Mouse (Mus musculus): ENCODE results near the gene Pard3b. TPM values are rescaled to one million over a fixed set of nuclear protein-coding genes. Genes with fewer than 3 reads are reported as not detected.

Pard3b gene
- total RNA-seq, 1 experiment from 2014 or later = 13.1 TPM

GRCm38 (mm10) chr1:61751008-61751407 is 112.4 kb downstream of the Pard3b start:
- no peak for DNase-seq

DNA sequence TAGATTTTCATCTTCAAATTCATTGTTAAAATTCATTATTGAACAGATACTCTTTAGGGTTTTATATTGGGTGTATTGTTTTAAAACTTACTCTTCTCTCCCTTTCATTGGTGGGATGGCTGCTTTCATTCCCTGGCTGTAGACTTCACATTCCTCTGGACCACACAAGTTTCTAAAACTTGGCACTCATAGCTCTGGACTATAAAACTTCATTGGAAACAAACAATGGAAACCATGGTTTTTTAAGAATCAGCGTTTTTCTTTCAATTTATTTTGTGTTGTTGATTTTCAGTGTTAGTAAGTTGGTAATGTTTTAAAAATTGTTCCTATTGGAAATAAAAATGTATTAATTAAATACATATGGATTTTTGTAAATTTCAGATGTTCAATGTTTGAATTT is 118.1 kb downstream of the Pard3b start:
- no peak for DNase-seq

GRCm38 (mm10) chr1:61771213-61771612 is 132.6 kb downstream of the Pard3b start:
- peak; percentile 83 for DNase-seq

- DNase-seq = no peak
Measured at GRCm38 (mm10) chr1:61778731-61779130, 140.1 kb downstream of the Pard3b start.

DNA sequence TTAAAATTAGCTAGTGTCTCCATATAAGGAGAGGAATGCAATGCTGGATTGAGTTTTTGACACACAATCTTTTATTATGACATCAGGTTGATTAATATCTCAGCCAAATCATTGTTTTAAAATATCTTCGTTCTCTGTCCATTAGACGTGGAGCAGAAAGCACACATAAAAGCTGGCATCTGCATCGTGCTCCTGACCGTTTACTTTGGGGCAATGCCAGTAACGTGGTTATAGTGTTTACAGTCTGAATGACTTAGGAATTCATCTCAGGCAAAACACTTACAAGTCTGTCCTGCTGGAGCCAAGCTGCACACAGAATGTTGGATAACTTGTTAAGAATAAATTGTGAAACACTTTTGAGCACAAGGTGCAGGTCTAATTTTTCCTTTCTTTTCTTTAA is 141.3 kb downstream of the Pard3b start:
- DNase-seq = peak; percentile 9

DNA sequence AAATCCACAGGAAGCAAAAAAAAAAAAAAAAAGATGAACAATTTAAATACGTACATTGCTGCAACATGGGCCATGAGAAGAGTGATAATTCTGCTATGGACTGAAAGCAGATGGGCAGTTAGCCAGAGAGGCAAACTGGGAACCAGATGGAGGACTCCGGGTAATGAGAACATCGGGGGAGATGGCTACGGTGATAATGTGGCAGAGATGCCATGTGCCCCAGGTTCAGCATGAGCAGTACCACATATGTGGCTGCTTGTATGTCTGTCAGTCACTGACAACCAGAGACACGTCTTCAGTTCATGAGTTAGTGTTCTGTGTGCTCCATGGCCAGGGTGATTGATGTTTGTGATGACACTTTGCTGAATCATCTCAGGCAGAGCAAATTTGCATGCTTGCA is 157.7 kb downstream of the Pard3b start:
- DNase-seq = peak; percentile 7

GRCm38 (mm10) chr1:61820213-61820612 is 181.6 kb downstream of the Pard3b start:
- DNase-seq = no peak

GRCm38 (mm10) chr1:61825560-61826191 is 187.1 kb downstream of the Pard3b start:
- no peak for DNase-seq

DNA sequence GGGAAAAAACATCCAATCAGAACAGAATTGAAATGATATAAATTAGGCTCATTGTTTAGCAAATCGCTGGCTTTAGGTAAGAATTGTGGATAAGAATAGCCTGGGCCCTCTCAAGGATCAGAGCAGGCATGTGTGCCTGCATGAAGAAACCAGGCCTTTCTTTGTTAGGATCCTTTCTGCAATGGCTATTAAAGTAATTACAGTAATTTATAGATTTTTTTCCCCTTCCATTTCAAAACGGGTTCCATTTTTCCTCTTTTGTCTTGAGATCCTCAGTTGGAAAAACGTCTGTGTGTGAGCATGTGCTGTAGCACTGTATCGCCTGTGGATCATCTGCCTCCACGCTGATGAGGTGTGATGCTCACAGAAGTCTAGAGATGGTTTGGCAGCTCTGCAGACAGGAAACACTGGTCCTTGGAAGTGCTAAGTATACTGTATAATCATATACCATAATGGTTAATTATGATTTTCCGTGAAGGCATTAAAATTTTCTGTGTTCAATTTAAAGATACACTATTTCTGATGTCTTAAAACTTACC is 198.5 kb downstream of the Pard3b start:
- no peak for DNase-seq

DNA sequence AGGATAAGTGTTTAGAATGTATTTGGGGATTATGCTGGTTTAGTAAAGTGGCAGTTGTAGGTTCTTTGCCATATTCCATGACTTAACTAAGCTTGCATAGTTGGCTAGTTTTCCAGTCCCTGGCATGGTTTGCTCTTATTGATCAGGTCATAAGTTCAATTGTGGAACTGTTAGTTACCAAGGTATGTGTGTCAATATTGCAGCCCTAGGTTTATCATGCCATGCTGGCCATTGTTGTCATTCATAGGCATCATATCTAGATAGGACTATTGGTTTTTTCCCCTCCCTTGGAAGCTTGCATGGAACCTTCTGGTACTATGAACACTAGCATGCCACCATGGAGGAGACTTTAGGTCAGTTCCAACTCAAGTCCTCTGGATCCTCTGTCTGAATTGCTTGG is 208.0 kb downstream of the Pard3b start:
- DNase-seq = no peak

DNA sequence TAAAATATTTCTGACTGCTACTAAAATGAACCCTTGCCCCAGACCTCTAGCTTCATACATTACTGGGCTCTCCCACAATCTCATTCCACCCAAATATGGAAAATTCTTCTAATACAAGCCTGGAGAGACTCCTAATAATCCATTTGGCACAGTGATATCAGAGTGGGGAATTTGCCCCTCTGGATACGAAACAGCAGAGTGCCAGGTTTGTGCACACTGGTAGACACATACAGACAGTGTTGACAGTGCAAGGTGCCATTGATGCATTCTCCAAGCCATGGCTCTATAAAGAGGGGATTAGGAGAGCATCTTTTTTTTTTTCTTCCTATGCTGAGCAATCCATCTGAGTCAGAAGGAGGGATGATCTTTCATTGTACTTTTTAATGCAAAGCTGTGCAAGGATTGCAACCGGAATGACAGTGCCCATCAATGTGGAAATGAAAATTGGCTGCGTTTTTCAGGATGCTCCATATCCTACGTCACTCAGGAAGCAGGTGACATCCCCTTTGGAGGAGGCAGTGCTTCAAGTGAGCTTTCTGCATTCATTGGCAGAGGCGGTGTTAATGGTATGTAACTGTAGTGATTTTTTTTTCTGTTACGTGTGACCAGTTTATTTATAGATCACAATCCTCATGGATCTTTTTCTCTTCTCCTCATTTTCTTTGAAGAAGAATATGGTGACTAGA is 210.5 kb downstream of the Pard3b start:
- no peak for DNase-seq

DNA sequence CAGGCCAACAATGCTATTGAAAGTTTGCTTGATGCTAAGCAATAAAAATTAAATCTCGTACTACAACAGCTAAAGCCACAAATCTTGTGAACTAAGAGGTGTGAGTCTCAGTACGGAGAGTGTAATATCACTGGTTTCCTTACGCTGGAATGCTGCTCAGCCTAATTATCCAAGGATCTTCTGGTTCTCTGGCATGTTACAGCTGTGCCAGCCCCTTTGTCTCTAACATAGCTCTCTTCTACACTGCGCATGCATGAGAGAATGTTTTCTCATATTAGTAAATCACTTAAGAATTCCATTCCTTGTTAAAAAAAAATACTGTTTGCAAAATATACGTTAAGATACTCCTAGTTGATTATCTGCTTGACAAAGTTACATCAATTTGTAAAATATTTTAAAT is 211.8 kb downstream of the Pard3b start:
- DNase-seq = no peak

GRCm38 (mm10) chr1:61851176-61851575 is 212.6 kb downstream of the Pard3b start:
- no peak for DNase-seq

- DNase-seq = no peak
Measured at GRCm38 (mm10) chr1:61867286-61868082, 228.9 kb downstream of the Pard3b start.

- DNase-seq = no peak
Measured at GRCm38 (mm10) chr1:61874875-61875274, 236.3 kb downstream of the Pard3b start.

DNA sequence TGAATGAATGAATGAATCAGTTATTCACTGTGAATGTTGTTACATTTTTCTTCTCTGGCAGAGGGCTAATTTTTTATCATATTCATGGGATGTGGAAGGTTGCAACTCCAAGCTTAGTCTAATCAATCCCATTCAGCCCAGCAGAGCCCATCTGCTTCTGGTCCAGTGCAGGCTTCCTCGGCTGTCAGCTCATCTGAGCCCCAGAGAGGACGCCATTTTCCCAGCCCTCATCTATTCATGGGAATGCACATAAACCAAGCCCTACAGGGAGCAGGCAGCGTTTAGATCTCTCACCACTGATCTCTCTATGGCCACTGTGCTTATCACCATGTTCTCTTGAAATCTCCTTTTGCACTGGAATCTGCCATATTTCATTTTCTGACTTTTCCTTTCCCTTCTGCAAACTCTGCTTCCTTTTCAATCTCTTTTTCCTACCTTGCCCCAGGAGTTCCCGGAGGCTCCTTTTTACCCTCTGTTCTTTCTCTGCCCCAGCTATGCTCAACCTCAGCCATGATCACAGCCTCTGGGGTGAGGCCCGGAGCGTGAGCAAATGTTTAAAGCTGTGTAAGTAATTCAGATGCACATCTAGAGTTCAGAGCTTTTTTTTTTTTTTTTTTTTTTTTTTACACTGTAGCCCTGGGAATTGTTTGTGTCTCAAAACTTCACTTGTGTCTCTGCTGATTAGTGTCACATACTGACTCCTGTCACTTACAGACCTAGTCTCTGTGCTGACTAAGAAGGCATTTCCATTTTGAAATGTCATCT is 241.3 kb downstream of the Pard3b start:
- DNase-seq = no peak

DNA sequence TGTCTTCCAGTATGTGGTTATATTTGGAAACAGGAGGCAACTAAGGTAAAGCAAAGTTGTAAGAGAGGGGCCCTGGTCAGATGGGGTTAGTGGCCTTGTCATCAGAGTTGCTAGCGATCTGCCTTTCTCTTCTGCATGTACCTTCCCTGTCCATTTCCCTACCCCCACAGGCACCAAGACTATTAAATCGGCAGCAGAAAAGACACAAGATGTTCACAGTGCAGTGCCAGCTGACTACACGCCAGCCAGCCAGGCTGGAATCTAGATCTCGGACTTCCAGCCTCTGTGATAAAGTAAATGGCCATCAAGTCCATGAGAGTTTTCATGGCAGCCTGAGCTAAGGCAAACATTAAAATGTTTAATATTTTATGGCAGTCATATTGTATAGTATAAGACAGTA is 257.4 kb downstream of the Pard3b start:
- DNase-seq = no peak

DNA sequence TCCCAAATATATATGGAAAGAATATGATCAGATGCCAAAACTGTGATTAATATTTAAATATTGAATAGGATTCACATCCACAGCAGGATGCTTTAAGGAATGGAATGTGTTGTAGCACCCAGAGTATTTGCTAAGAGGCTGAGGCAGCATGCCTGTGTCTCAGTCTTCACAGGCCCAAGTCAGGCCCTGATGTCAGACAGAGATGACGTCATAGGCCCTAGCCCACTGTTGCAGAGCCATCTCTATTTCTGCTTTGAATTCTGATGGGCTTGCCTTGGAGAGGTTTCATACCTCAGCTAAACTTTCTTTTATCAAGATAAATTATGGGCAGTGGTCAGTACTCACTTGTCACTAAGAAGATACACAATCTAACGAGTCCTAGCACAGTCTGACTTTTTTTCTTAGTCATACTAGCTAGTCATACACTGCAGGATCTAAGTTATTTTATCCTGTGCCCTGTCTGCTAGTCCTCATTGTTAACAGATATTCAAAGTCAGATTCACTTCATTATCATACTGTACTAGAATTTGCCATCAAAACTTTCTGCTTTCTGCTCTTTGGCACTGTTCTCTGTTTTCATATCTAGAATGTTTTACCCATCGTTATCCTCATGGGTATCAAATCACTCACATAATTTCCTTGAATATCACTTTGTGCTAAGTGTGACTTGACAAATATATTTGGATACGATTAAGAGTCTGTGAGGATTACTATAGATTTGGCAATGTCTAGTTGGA is 264.8 kb downstream of the Pard3b start:
- no peak for DNase-seq

- no peak for DNase-seq
Measured at GRCm38 (mm10) chr1:61904036-61904435, 265.4 kb downstream of the Pard3b start.

DNA sequence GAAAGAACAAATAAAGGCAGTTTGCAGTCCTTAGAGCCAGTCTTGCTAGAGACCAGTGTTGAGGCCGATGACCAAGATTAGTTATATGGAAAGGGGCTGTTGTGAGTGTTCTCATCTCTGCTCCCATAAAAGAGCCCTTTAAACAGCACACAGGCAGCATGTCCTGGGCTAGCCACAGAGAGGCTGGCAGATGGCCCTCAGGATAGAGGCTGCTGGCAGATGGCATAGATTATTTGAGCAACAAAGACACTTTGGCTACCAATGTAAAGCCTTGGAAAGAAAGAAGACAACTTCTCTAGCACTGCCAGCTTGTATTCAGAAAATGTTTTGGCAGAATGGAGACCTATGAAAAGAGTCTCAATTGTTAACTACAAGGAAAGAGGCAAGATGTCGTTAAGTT is 274.3 kb downstream of the Pard3b start:
- DNase-seq = no peak

GRCm38 (mm10) chr1:61924958-61925357 is 286.3 kb downstream of the Pard3b start:
- peak; percentile 13 for DNase-seq

- no peak for DNase-seq
Measured at GRCm38 (mm10) chr1:61925541-61925940, 286.9 kb downstream of the Pard3b start.

All from adrenal gland, postnatal 14 days (tissue).